In the genomic region with DNA sequence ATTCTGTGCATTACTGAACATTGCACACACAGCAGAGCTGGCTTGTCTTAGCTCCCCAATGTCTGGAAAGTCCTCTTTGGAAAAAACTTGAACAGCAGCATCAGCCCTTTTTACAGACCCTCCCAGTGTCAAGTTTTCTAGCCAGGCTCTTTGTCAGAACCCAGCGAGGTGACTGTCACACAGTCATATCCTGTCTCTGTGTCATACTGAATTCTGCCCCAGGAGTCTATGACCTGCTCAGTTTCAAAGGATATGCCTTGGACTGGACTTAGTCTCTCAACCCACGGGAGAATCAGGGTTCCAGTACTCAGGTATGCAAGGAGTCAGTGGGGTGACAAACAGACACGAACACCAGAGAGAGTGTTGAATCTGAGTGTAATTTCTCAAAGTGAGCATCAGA, we compare ENCODE assay signal across 25 mouse cellular contexts. TPM values are rescaled to one million over a fixed set of nuclear protein-coding genes. Genes with fewer than 3 reads are reported as not detected.
DNase-seq lines count a peak whose midpoint lies in the region; TF ChIP-seq lines count a peak whose summit lies in the region.
"Had no signal": no experiment of that assay in that cellular context is flagged by ENCODE, and none has a peak within 500 bp of the region (broad histone marks: within the 10 kb centered on the region; RNA-seq: fewer than 3 reads in every experiment).

No protein-coding gene starts in this region.

- TF ChIP-seq POLR2A in bone marrow, adult 2 months (IDR thresholded peaks at IDR 0.05; ENCODE audit: borderline replicate concordance, control insufficient read depth, low read depth, low read length) = no peak

- WGBS in heart, embryonic 10.5 days = 67% methylated on average over 3 of the region's 3 CpGs
- 88% methylated on average over 3 of the region's 3 CpGs for WGBS in bone marrow, adult 2 months
- 88% methylated on average over 2 of the region's 3 CpGs for WGBS in macrophage (ENCODE audit: missing documents)

- no peak overlapping the region for H3K27ac ChIP-seq in heart, embryonic 10.5 days
- H3K27ac ChIP-seq in bone marrow, adult 2 months (ENCODE audit: control insufficient read depth, insufficient read depth, low read depth, low read length, poor library complexity) = peak overlapping the region; percentile 39; the same call in 1 of the 2 replicates
- H3K27ac ChIP-seq in macrophage = peak overlapping the region; percentile 25; the same call in 1 of the 2 replicates
- no peak overlapping the region for H3K27ac ChIP-seq in layer of hippocampus, adult 2 months
- H3K27ac ChIP-seq: embryonic facial prominence, embryonic 12.5 days; embryonic facial prominence, embryonic 15.5 days; gastrocnemius, adult 2 months; heart, embryonic 13.5 days; hindbrain, embryonic 14.5 days; hindbrain, postnatal 0 days had no signal

- DNase-seq in heart, adult 11 months = peak; percentile 24
- no peak for DNase-seq in heart, embryonic 10.5 days (ENCODE audit: low spot score)
- DNase-seq in layer of hippocampus, adult 2 months (ENCODE audit: low spot score in 2 of 2) = no peak
- no peak for DNase-seq in neural tube, embryonic 10.5 days (ENCODE audit: extremely low spot score, low spot score)
- no peak for DNase-seq in left cerebral cortex, postnatal 10 days (ENCODE audit: extremely low spot score in 1 of 2, low spot score in 2 of 2)
- DNase-seq: adrenal gland, adult 2 months; adrenal gland, postnatal 14 days; cerebellum, adult 18-20 months; cerebellum, adult 9-10 months; cerebellum, postnatal 14 days; forebrain, postnatal 0 days; gastrocnemius, adult 2 months; gastrocnemius, postnatal 14 days; heart, adult 18-20 months; heart, postnatal 14 days; heart, postnatal 4 days had no signal

- no peak for TF ChIP-seq CTCF in bone marrow, adult 2 months (IDR thresholded peaks at IDR 0.05; ENCODE audit: control insufficient read depth, insufficient read depth, low read length)
- TF ChIP-seq CTCF in layer of hippocampus, adult 2 months (conservative IDR thresholded peaks at IDR 0.05) = no peak

- 0 out of 2 replicates have a peak, but pooled peaks cover 3% of the 10 kb centered on the region for H3K9me3 ChIP-seq in heart, embryonic 10.5 days
- H3K9me3 ChIP-seq: embryonic facial prominence, embryonic 15.5 days had no signal

- peaks cover 89% of the 10 kb centered on the region for H3K79me2 ChIP-seq in macrophage (ENCODE audit: inconsistent target)

- no peaks in the 10 kb centered on the region for H3K27me3 ChIP-seq in heart, embryonic 10.5 days (ENCODE audit: insufficient read depth, poor library complexity, severe bottlenecking)
- H3K27me3 ChIP-seq: CH12.LX; embryonic facial prominence, embryonic 12.5 days; embryonic facial prominence, embryonic 15.5 days; heart, embryonic 13.5 days; Patski had no signal

- intact Hi-C loops in left cerebral cortex, postnatal 10 days (cut with DNase I) = no loop called here

- H3K36me3 ChIP-seq in heart, embryonic 10.5 days = peaks cover 2% of the 10 kb centered on the region; the same call in 1 of the 2 replicates
- H3K36me3 ChIP-seq in macrophage (ENCODE audit: inconsistent target) = peaks cover 23% of the 10 kb centered on the region; the same call in 1 of the 2 replicates
- H3K36me3 ChIP-seq: embryonic facial prominence, embryonic 12.5 days; embryonic facial prominence, embryonic 15.5 days; heart, embryonic 13.5 days had no signal

- H3K4me1 ChIP-seq in heart, embryonic 10.5 days = no peaks in the 10 kb centered on the region
- no peaks in the 10 kb centered on the region; the same call in none of the 2 replicates for H3K4me1 ChIP-seq in bone marrow, adult 2 months (ENCODE audit: control insufficient read depth, insufficient read depth, low read length)
- H3K4me1 ChIP-seq: embryonic facial prominence, embryonic 12.5 days; embryonic facial prominence, embryonic 15.5 days; heart, embryonic 13.5 days had no signal

- no peak overlapping the region for H3K4me3 ChIP-seq in heart, embryonic 10.5 days
- no peak overlapping the region for H3K4me3 ChIP-seq in bone marrow, adult 2 months (replicated peaks; ENCODE audit: control insufficient read depth, low read depth, low read length)
- no peak overlapping the region for H3K4me3 ChIP-seq in macrophage (ENCODE audit: inconsistent target)
- H3K4me3 ChIP-seq in layer of hippocampus, adult 2 months = no peak overlapping the region
- H3K4me3 ChIP-seq: embryonic facial prominence, embryonic 12.5 days; embryonic facial prominence, embryonic 15.5 days; gastrocnemius, adult 2 months; heart, embryonic 13.5 days had no signal

RNA-seq across cellular contexts. Expression of a gene that starts 21.2 kb away (rescaled TPM):
- polyA plus RNA-seq in heart, embryonic 10.5 days (2016; fragmentation: Nextera tagmentation; extraction: Ambion mirVana) = 0.77 and 0.89 TPM in 2 replicates
- polyA plus RNA-seq in bone marrow, adult 2 months (2011; ENCODE audit: insufficient read depth, insufficient read length, low replicate concordance, missing spikeins) = 25.0 and 45.8 TPM in 2 replicates
- total RNA-seq in macrophage (2018; cell fraction: chromatin; rRNA removed) = 100 to 1,000 TPM; 222 to 530 (median 259) TPM
- 100 to 1,000 TPM; 125 to 227 (median 154) TPM for total RNA-seq in macrophage (2018; cell fraction: cytosol; rRNA removed)
- total RNA-seq in macrophage (2018; cell fraction: nucleus; rRNA removed) = 100 to 1,000 TPM; 128 to 303 (median 191) TPM
- polyA plus RNA-seq in macrophage (2018) = 99.7 to 351 TPM (median 202 TPM) in 3 replicates
- total RNA-seq in layer of hippocampus, adult 2 months (2021) = 1 to 10 TPM; 5.8 to 6.0 TPM
- 1 to 10 TPM; 6.6 to 7.2 TPM for total RNA-seq in left cerebral cortex, postnatal 10 days (2021)
- polyA plus RNA-seq: Patski had no signal

Comparison
In these comparisons a context has a peak if more than half of its experiments do, and no peak if none do; other contexts are left out.
1. H3K27ac ChIP-seq: peak in bone marrow, adult 2 months (single experiment) and macrophage (single experiment); none in heart, embryonic 10.5 days (single experiment) and layer of hippocampus, adult 2 months (single experiment).
2. RNA of a gene that starts 21.2 kb away (polyA plus RNA-seq): 99.7 to 351 TPM in macrophage and 25.0 to 45.8 TPM in bone marrow, adult 2 months; 0.77 to 0.89 TPM in heart, embryonic 10.5 days; every median in the first group is over 10 times any median in the second.